Mouse (Mus musculus) adrenal gland, adult 10 weeks (tissue): ENCODE data around the gene Carhsp1. TPM values are rescaled to one million over a fixed set of nuclear protein-coding genes. Genes with fewer than 3 reads are reported as not detected.

ENCODE experiments used
- polyA plus RNA-seq: library from polyadenylated mRNA; stranded (reverse); fragments of 350-450 nt; fragmentation: Illumina TruSeq; extraction: RNeasy Lipid Tissue Mini Kit (QIAGEN cat#74804); gene quantifications from one replicate; pipeline ENCODE4 v1.2.3, GENCODE M21; 2014; ENCODE audit warnings: low read depth, low replicate concordance

Gene Carhsp1
- polyA plus RNA-seq = 57.9 TPM

GRCm38 (mm10) chr16:8671551-8672349 is at the start of gene Carhsp1:
Carhsp1 (minus strand) TSS chr16:8672155.

GRCm38 (mm10) chr16:8680470-8680869 is 8.5 kb upstream of the Carhsp1 start, which contains the start of gene Gm5767:
Gm5767 (plus strand) TSS chr16:8680770.

GRCm38 (mm10) chr16:8637217-8638051 is 34.5 kb downstream of the Carhsp1 start, which contains the start of the genes Pmm2 and Tmem186:
Pmm2 (plus strand) TSS chr16:8637674.
Tmem186 (minus strand) TSS chr16:8637712.

Other genes starting within 250 kb of the Carhsp1 start
- not detected for gene Tmem114, start 247.0 kb downstream of the Carhsp1 start, polyA plus RNA-seq
- gene Mettl22, start 201.4 kb downstream of the Carhsp1 start, polyA plus RNA-seq = 2.2 TPM
- 86.1 TPM for gene Abat, start 158.7 kb downstream of the Carhsp1 start, polyA plus RNA-seq
- 156 TPM for gene Pmm2, start 34.5 kb downstream of the Carhsp1 start, polyA plus RNA-seq
- gene Tmem186, start 34.4 kb downstream of the Carhsp1 start, polyA plus RNA-seq = 14.5 TPM
- not detected for gene Gm5767, start 8.6 kb upstream of the Carhsp1 start, polyA plus RNA-seq
- gene Usp7, start 120.2 kb upstream of the Carhsp1 start, polyA plus RNA-seq = 254 TPM
- 169 TPM for gene 1810013L24Rik, start 157.9 kb upstream of the Carhsp1 start, polyA plus RNA-seq